Comparison of ENCODE assay signal across 10 mouse cellular contexts in the genomic region with DNA sequence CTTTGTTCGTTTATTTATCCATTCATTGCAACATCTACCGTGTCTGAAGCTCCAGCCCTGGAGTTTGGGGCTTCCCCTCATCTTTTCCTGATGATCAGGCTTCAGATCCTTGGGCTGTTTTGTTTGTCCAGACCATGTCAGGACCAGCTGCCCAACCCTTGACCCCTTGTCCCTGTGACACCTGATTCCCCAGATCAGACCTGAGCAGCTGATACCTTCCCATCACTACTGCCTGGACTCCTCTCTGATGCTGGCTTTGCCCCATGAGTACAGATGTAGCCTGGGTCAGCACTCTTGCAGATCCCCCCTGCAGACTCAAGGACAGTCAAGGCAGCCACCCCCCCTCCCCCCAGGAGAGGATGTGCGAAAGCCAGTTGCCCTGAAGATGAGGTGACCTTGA. TPM values are rescaled to one million over a fixed set of nuclear protein-coding genes. Genes with fewer than 3 reads are reported as not detected.
DNase-seq lines count a peak whose midpoint lies in the region; ATAC-seq and TF ChIP-seq lines count a peak whose summit lies in the region.
"Had no signal": no experiment of that assay in that cellular context is flagged by ENCODE, and none has a peak within 500 bp of the region (broad histone marks: within the 10 kb centered on the region; RNA-seq: fewer than 3 reads in every experiment).

No protein-coding gene starts in this region.

- no peaks in the 10 kb centered on the region for H3K36me3 ChIP-seq in kidney, postnatal 0 days (ENCODE audit: insufficient read depth, low read length)
- H3K36me3 ChIP-seq in embryonic facial prominence, embryonic 15.5 days: peaks cover 10% of the 10 kb centered on the region; the same call in 1 of the 2 replicates
- no peaks in the 10 kb centered on the region for H3K36me3 ChIP-seq in intestine, postnatal 0 days (ENCODE audit: control insufficient read depth, insufficient read depth)
- peaks cover 38% of the 10 kb centered on the region for H3K36me3 ChIP-seq in neural tube, embryonic 13.5 days

- DNase-seq in kidney, postnatal 0 days (ENCODE audit: low spot score): no peak
- no peak for DNase-seq in kidney, adult 11 months
- no peak for DNase-seq in adrenal gland, postnatal 25 days
- no peak for DNase-seq in gastrocnemius, postnatal 25 days
- DNase-seq: lung, postnatal 36 days had no signal

- no peaks in the 10 kb centered on the region for H3K27me3 ChIP-seq in kidney, postnatal 0 days (ENCODE audit: insufficient read depth, low read length)
- H3K27me3 ChIP-seq in embryonic facial prominence, embryonic 15.5 days: no peaks in the 10 kb centered on the region
- H3K27me3 ChIP-seq in intestine, postnatal 0 days (replicated peaks; ENCODE audit: control insufficient read depth, insufficient read depth, low read length): no peaks in the 10 kb centered on the region
- H3K27me3 ChIP-seq in neural tube, embryonic 13.5 days: peaks cover 5% of the 10 kb centered on the region

- 33% methylated on average over 3 of the region's 3 CpGs for WGBS in kidney, postnatal 0 days
- WGBS in embryonic facial prominence, embryonic 15.5 days: 13% methylated on average over 3 of the region's 3 CpGs
- 37% methylated on average over 3 of the region's 3 CpGs for WGBS in intestine, postnatal 0 days
- 12% methylated on average over 3 of the region's 3 CpGs for WGBS in neural tube, embryonic 13.5 days

- no peaks in the 10 kb centered on the region for H3K9me3 ChIP-seq in kidney, postnatal 0 days (replicated peaks; ENCODE audit: low read length)
- H3K9me3 ChIP-seq in embryonic facial prominence, embryonic 15.5 days (replicated peaks): no peaks in the 10 kb centered on the region
- H3K9me3 ChIP-seq in intestine, postnatal 0 days (ENCODE audit: control insufficient read depth): no peaks in the 10 kb centered on the region
- no peaks in the 10 kb centered on the region for H3K9me3 ChIP-seq in neural tube, embryonic 13.5 days

- TF ChIP-seq CTCF in kidney, postnatal 0 days (IDR thresholded peaks at IDR 0.05; ENCODE audit: low read depth): no peak
- TF ChIP-seq CTCF in intestine, postnatal 0 days (IDR thresholded peaks at IDR 0.05; ENCODE audit: low read depth): no peak

- peaks cover 20% of the 10 kb centered on the region; the same call in 1 of the 2 replicates for H3K4me1 ChIP-seq in kidney, postnatal 0 days (replicated peaks; ENCODE audit: insufficient read depth, low read length)
- H3K4me1 ChIP-seq in embryonic facial prominence, embryonic 15.5 days: peaks cover 47% of the 10 kb centered on the region
- no peaks in the 10 kb centered on the region for H3K4me1 ChIP-seq in intestine, postnatal 0 days (replicated peaks; ENCODE audit: control insufficient read depth, insufficient read depth, low read length)
- H3K4me1 ChIP-seq in neural tube, embryonic 13.5 days (replicated peaks): peaks cover 69% of the 10 kb centered on the region

- peak overlapping the region; percentile 100 for H3K4me2 ChIP-seq in kidney, postnatal 0 days (ENCODE audit: low read length)
- peak overlapping the region; percentile 92 for H3K4me2 ChIP-seq in embryonic facial prominence, embryonic 15.5 days (replicated peaks)
- peak overlapping the region; percentile 94 for H3K4me2 ChIP-seq in intestine, postnatal 0 days (replicated peaks; ENCODE audit: low read depth)
- H3K4me2 ChIP-seq in neural tube, embryonic 13.5 days: peak overlapping the region; percentile 100

- no peak for ATAC-seq in kidney, postnatal 0 days (replicated peaks; ENCODE audit: low FRiP score, low read depth)
- ATAC-seq in embryonic facial prominence, embryonic 15.5 days (ENCODE audit: insufficient number of reproducible peaks, low FRiP score, low TSS enrichment, low read depth): no peak
- no peak for ATAC-seq in intestine, postnatal 0 days
- no peak for ATAC-seq in neural tube, embryonic 13.5 days (ENCODE audit: low read depth)
- no peak for ATAC-seq in megakaryocyte-erythroid progenitor cell, adult 5-6 weeks (replicated peaks; ENCODE audit: low FRiP score, low TSS enrichment, poor library complexity, severe bottlenecking)

- peak overlapping the region; percentile 86; the same call in 1 of the 2 replicates for H3K4me3 ChIP-seq in kidney, postnatal 0 days (replicated peaks; ENCODE audit: low read depth, low read length)
- H3K4me3 ChIP-seq in embryonic facial prominence, embryonic 15.5 days (replicated peaks): peak overlapping the region; percentile 90
- no peak overlapping the region for H3K4me3 ChIP-seq in intestine, postnatal 0 days (ENCODE audit: low read depth, low read length)
- peak overlapping the region; percentile 99 for H3K4me3 ChIP-seq in neural tube, embryonic 13.5 days
- H3K4me3 ChIP-seq: erythroblast, embryonic 14.5 days had no signal

- 0 out of 2 replicates have a peak overlapping the region, but pooled peaks have one; percentile 14 for H3K9ac ChIP-seq in kidney, postnatal 0 days (ENCODE audit: low read depth, low read length)
- no peak overlapping the region; the same call in 1 of the 2 replicates for H3K9ac ChIP-seq in embryonic facial prominence, embryonic 15.5 days
- no peak overlapping the region for H3K9ac ChIP-seq in intestine, postnatal 0 days (ENCODE audit: low read depth, low read length)
- H3K9ac ChIP-seq in neural tube, embryonic 13.5 days: peak overlapping the region; percentile 100

- no peak overlapping the region for H3K27ac ChIP-seq in kidney, postnatal 0 days
- H3K27ac ChIP-seq in embryonic facial prominence, embryonic 15.5 days (replicated peaks): no peak overlapping the region
- no peak overlapping the region for H3K27ac ChIP-seq in intestine, postnatal 0 days (ENCODE audit: low read depth, low read length)
- peak overlapping the region; percentile 99 for H3K27ac ChIP-seq in neural tube, embryonic 13.5 days (replicated peaks)

RNA-seq across cellular contexts. Expression of gene Sbk1, which starts 1.7 kb away (rescaled TPM):
- 17.7 and 19.7 TPM in 2 replicates for polyA plus RNA-seq in kidney, postnatal 0 days (2015; fragmentation: Nextera tagmentation; extraction: Ambion mirVana)
- polyA plus RNA-seq in embryonic facial prominence, embryonic 15.5 days (2015; fragmentation: Nextera tagmentation; extraction: Ambion mirVana): 36.0 and 40.1 TPM in 2 replicates
- 3.6 and 4.4 TPM in 2 replicates for polyA plus RNA-seq in intestine, postnatal 0 days (2015; fragmentation: Nextera tagmentation; extraction: Ambion mirVana)
- 238 and 247 TPM in 2 replicates for polyA plus RNA-seq in neural tube, embryonic 13.5 days (2015; fragmentation: Nextera tagmentation; extraction: Ambion mirVana)
- total RNA-seq in megakaryocyte-erythroid progenitor cell, adult 5-6 weeks (2014; fragmentation: Nextera tagmentation): 6.6 and 7.0 TPM in 2 replicates
- 2.9 and 5.2 TPM in 2 replicates for total RNA-seq in megakaryocyte-erythroid progenitor cell, adult 5-6 weeks (2017)
- 72.1 and 102 TPM in 2 replicates for total RNA-seq in adrenal gland, postnatal 25 days (2021)
- total RNA-seq in gastrocnemius, postnatal 25 days (2021): 10 to 100 TPM; 22.2 to 25.0 TPM

Comparison
In these comparisons a context has a peak if more than half of its experiments do, and no peak if none do; other contexts are left out.
1. H3K9ac ChIP-seq: peak in kidney, postnatal 0 days (single experiment) and neural tube, embryonic 13.5 days (single experiment); none in embryonic facial prominence, embryonic 15.5 days (single experiment) and intestine, postnatal 0 days (single experiment).
2. Peak in every context shown above with its lines, with median percentiles within 50 percentile points of each other: H3K4me2 ChIP-seq.